Mouse (Mus musculus): ENCODE results near the gene Tspan15. TPM values are rescaled to one million over a fixed set of nuclear protein-coding genes. Genes with fewer than 3 reads are reported as not detected.

The Tspan15 gene
- 8.5 and 10.4 TPM in 2 replicates for polyA plus RNA-seq (2011; ENCODE audit: insufficient read depth, insufficient read length, low read depth, missing spikeins)

GRCm38 (mm10) chr10:62230708-62231394 is at the start of gene Tspan15:
Gene Tspan15, minus strand, starts transcription at chr10:62231251.
- TF ChIP-seq EP300 (IDR thresholded peaks at IDR 0.05; ENCODE audit: insufficient read depth, low read depth, low read length): no peak
- TF ChIP-seq CTCF (IDR thresholded peaks at IDR 0.05; ENCODE audit: low read depth, low read length): no peak
- no peak for TF ChIP-seq POLR2A (IDR thresholded peaks at IDR 0.05; ENCODE audit: insufficient read depth, low read length)

GRCm38 (mm10) chr10:62279671-62280070 is 48.6 kb upstream of the Tspan15 start:
- no peaks in the 10 kb centered on the region for H3K36me3 ChIP-seq (ENCODE audit: control insufficient read depth, insufficient read depth, low read length, poor library complexity, severe bottlenecking)
- H3K27ac ChIP-seq (ENCODE audit: insufficient read depth, low read length): no peak overlapping the region; the same call in 1 of the 2 replicates
- TF ChIP-seq CTCF (IDR thresholded peaks at IDR 0.05; ENCODE audit: low read depth, low read length) (no peak), EP300 (IDR thresholded peaks at IDR 0.05; ENCODE audit: insufficient read depth, low read depth, low read length) (no peak), POLR2A (IDR thresholded peaks at IDR 0.05; ENCODE audit: insufficient read depth, low read length) (no peak)
- H3K4me3 ChIP-seq (ENCODE audit: low read depth, low read length): no peak overlapping the region
- no peaks in the 10 kb centered on the region for H3K9me3 ChIP-seq (replicated peaks; ENCODE audit: control insufficient read depth, insufficient read depth, low read length, poor library complexity, severe bottlenecking)
- H3K4me1 ChIP-seq (ENCODE audit: control insufficient read depth, insufficient read depth, low read length): peaks cover 4% of the 10 kb centered on the region
- no peak overlapping the region for H3K9ac ChIP-seq (ENCODE audit: low read depth, poor library complexity, severe bottlenecking)
- no peaks in the 10 kb centered on the region for H3K27me3 ChIP-seq (ENCODE audit: control insufficient read depth, insufficient read depth, low read length, poor library complexity, severe bottlenecking)

More at GRCm38 (mm10) chr10:62230708-62231394, at the start of gene Tspan15:
- no peaks in the 10 kb centered on the region for H3K36me3 ChIP-seq (ENCODE audit: control insufficient read depth, insufficient read depth, low read length, poor library complexity, severe bottlenecking)
- peak within 1 kb of the TSS; percentile 82 for H3K4me3 ChIP-seq (ENCODE audit: low read depth, low read length)
- H3K9me3 ChIP-seq (replicated peaks; ENCODE audit: control insufficient read depth, insufficient read depth, low read length, poor library complexity, severe bottlenecking): no peaks in the 10 kb centered on the region
- peaks cover 6% of the 10 kb centered on the region for H3K4me1 ChIP-seq (ENCODE audit: control insufficient read depth, insufficient read depth, low read length)
- H3K27ac ChIP-seq (ENCODE audit: insufficient read depth, low read length): no peak within 1 kb of the TSS
- no peaks in the 10 kb centered on the region for H3K27me3 ChIP-seq (ENCODE audit: control insufficient read depth, insufficient read depth, low read length, poor library complexity, severe bottlenecking)
- peak within 1 kb of the TSS; percentile 60 for H3K9ac ChIP-seq (ENCODE audit: low read depth, poor library complexity, severe bottlenecking)

GRCm38 (mm10) chr10:62279066-62279465 is 48.0 kb upstream of the Tspan15 start:
- H3K4me3 ChIP-seq (ENCODE audit: low read depth, low read length): no peak overlapping the region
- H3K36me3 ChIP-seq (ENCODE audit: control insufficient read depth, insufficient read depth, low read length, poor library complexity, severe bottlenecking): no peaks in the 10 kb centered on the region
- 0 out of 2 replicates have a peak overlapping the region, but pooled peaks have one; percentile 21 for H3K27ac ChIP-seq (ENCODE audit: insufficient read depth, low read length)
- no peaks in the 10 kb centered on the region for H3K27me3 ChIP-seq (ENCODE audit: control insufficient read depth, insufficient read depth, low read length, poor library complexity, severe bottlenecking)
- peaks cover 4% of the 10 kb centered on the region for H3K4me1 ChIP-seq (ENCODE audit: control insufficient read depth, insufficient read depth, low read length)
- H3K9me3 ChIP-seq (replicated peaks; ENCODE audit: control insufficient read depth, insufficient read depth, low read length, poor library complexity, severe bottlenecking): no peaks in the 10 kb centered on the region
- no peak overlapping the region for H3K9ac ChIP-seq (ENCODE audit: low read depth, poor library complexity, severe bottlenecking)
- TF ChIP-seq POLR2A (IDR thresholded peaks at IDR 0.05; ENCODE audit: insufficient read depth, low read length) (no peak), EP300 (IDR thresholded peaks at IDR 0.05; ENCODE audit: insufficient read depth, low read depth, low read length) (no peak), CTCF (IDR thresholded peaks at IDR 0.05; ENCODE audit: low read depth, low read length) (no peak)

DNA sequence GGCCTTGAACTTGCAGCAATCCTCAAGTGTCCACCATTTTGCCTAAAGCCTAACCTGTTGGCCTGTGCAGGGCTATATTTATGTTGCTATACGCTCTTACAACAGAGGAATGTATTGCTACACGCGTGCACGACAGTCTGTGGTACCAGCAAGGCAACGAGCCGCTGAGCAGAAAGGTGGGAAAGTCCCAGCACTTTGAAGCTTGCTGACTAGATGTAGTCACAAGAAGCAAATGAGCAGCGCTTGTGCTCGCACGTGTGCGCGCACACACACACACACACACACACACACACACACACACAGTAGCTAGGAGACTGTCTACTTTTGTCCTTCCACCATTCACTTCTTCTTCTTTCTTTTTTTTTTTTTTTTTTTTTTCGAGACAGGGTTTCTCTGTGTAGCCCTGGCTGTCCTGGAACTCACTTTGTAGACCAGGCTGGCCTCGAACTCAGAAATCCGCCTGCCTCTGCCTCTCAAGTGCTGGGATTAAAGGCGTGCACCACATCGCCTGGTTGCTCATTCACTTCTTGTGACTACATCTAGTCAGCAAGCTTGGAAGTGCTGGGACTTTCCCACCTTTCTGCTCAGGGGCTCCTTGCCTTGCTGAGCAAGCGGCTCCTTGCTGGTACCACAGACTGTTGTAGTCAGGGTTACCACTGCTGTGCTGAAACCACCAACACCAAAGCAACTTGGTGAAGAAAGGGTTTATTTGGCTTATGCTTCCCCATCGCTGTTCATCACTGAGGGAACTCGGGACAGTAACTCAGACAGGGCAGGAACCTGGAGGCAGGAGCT is 46.6 kb upstream of the Tspan15 start:
- Histone ChIP-seq H3K27me3 (ENCODE audit: control insufficient read depth, insufficient read depth, low read length, poor library complexity, severe bottlenecking) (no peaks in the 10 kb centered on the region), H3K4me3 (ENCODE audit: low read depth, low read length) (no peak overlapping the region), H3K9me3 (replicated peaks; ENCODE audit: control insufficient read depth, insufficient read depth, low read length, poor library complexity, severe bottlenecking) (no peaks in the 10 kb centered on the region), H3K4me1 (ENCODE audit: control insufficient read depth, insufficient read depth, low read length) (peaks cover 4% of the 10 kb centered on the region), H3K36me3 (ENCODE audit: control insufficient read depth, insufficient read depth, low read length, poor library complexity, severe bottlenecking) (no peaks in the 10 kb centered on the region), H3K27ac (ENCODE audit: insufficient read depth, low read length) (no peak overlapping the region), H3K9ac (ENCODE audit: low read depth, poor library complexity, severe bottlenecking) (no peak overlapping the region)
- TF ChIP-seq POLR2A (IDR thresholded peaks at IDR 0.05; ENCODE audit: insufficient read depth, low read length): no peak
- no peak for TF ChIP-seq EP300 (IDR thresholded peaks at IDR 0.05; ENCODE audit: insufficient read depth, low read depth, low read length)
- no peak for TF ChIP-seq CTCF (IDR thresholded peaks at IDR 0.05; ENCODE audit: low read depth, low read length)

GRCm38 (mm10) chr10:62275235-62275634 is 44.2 kb upstream of the Tspan15 start:
- Histone ChIP-seq H3K4me3 (ENCODE audit: low read depth, low read length) (no peak overlapping the region), H3K27me3 (ENCODE audit: control insufficient read depth, insufficient read depth, low read length, poor library complexity, severe bottlenecking) (no peaks in the 10 kb centered on the region)
- TF ChIP-seq POLR2A (IDR thresholded peaks at IDR 0.05; ENCODE audit: insufficient read depth, low read length): no peak
- peak; percentile 45 for TF ChIP-seq CTCF (IDR thresholded peaks at IDR 0.05; ENCODE audit: low read depth, low read length)

GRCm38 (mm10) chr10:62269278-62269677 is 38.2 kb upstream of the Tspan15 start:
- Histone ChIP-seq H3K9ac (ENCODE audit: low read depth, poor library complexity, severe bottlenecking) (no peak overlapping the region), H3K27me3 (ENCODE audit: control insufficient read depth, insufficient read depth, low read length, poor library complexity, severe bottlenecking) (no peaks in the 10 kb centered on the region)
- no peak for TF ChIP-seq CTCF (IDR thresholded peaks at IDR 0.05; ENCODE audit: low read depth, low read length)
- TF ChIP-seq EP300 (IDR thresholded peaks at IDR 0.05; ENCODE audit: insufficient read depth, low read depth, low read length): no peak
- TF ChIP-seq POLR2A (IDR thresholded peaks at IDR 0.05; ENCODE audit: insufficient read depth, low read length): no peak

More at GRCm38 (mm10) chr10:62275235-62275634, 44.2 kb upstream of the Tspan15 start:
- Histone ChIP-seq H3K9ac (ENCODE audit: low read depth, poor library complexity, severe bottlenecking) (no peak overlapping the region), H3K9me3 (replicated peaks; ENCODE audit: control insufficient read depth, insufficient read depth, low read length, poor library complexity, severe bottlenecking) (no peaks in the 10 kb centered on the region), H3K27ac (ENCODE audit: insufficient read depth, low read length) (no peak overlapping the region), H3K36me3 (ENCODE audit: control insufficient read depth, insufficient read depth, low read length, poor library complexity, severe bottlenecking) (no peaks in the 10 kb centered on the region), H3K4me1 (ENCODE audit: control insufficient read depth, insufficient read depth, low read length) (peaks cover 4% of the 10 kb centered on the region)

More at GRCm38 (mm10) chr10:62269278-62269677, 38.2 kb upstream of the Tspan15 start:
- no peaks in the 10 kb centered on the region for H3K36me3 ChIP-seq (ENCODE audit: control insufficient read depth, insufficient read depth, low read length, poor library complexity, severe bottlenecking)
- H3K4me1 ChIP-seq (ENCODE audit: control insufficient read depth, insufficient read depth, low read length): no peaks in the 10 kb centered on the region
- H3K9me3 ChIP-seq (replicated peaks; ENCODE audit: control insufficient read depth, insufficient read depth, low read length, poor library complexity, severe bottlenecking): no peaks in the 10 kb centered on the region
- H3K4me3 ChIP-seq (ENCODE audit: low read depth, low read length): peak overlapping the region; percentile 16
- no peak overlapping the region for H3K27ac ChIP-seq (ENCODE audit: insufficient read depth, low read length)
